ENCODE assay signal across 12 mouse cellular contexts in genomic region chr14:55575711-55576110, GRCm38 (mm10). TPM values are rescaled to one million over a fixed set of nuclear protein-coding genes. Genes with fewer than 3 reads are reported as not detected.
DNase-seq lines count a peak whose midpoint lies in the region; ATAC-seq and TF ChIP-seq lines count a peak whose summit lies in the region.
"Had no signal": no experiment of that assay in that cellular context is flagged by ENCODE, and none has a peak within 500 bp of the region (broad histone marks: within the 10 kb centered on the region; RNA-seq: fewer than 3 reads in every experiment).

No protein-coding gene starts in this region.

- no peaks in the 10 kb centered on the region for H3K36me3 ChIP-seq in testis, adult 2 months (ENCODE audit: control insufficient read depth, insufficient read depth, low read length)
- H3K36me3 ChIP-seq in kidney, postnatal 0 days (ENCODE audit: insufficient read depth, low read length) = peaks cover 9% of the 10 kb centered on the region

- H3K4me1 ChIP-seq in testis, adult 2 months (ENCODE audit: control insufficient read depth, insufficient read depth, low read length) = peaks cover 23% of the 10 kb centered on the region
- peaks cover 11% of the 10 kb centered on the region for H3K4me1 ChIP-seq in kidney, postnatal 0 days (replicated peaks; ENCODE audit: insufficient read depth, low read length)

- ATAC-seq in kidney, postnatal 0 days (replicated peaks; ENCODE audit: low FRiP score, low read depth) = peak; percentile 45; the same call in 1 of the 2 replicates
- ATAC-seq in megakaryocyte, adult 5-6 weeks (ENCODE audit: poor library complexity, severe bottlenecking) = no peak
- ATAC-seq: hindbrain, postnatal 0 days had no signal

- H3K9ac ChIP-seq in kidney, postnatal 0 days (ENCODE audit: low read depth, low read length) = peak overlapping the region; percentile 35; the same call in 1 of the 2 replicates
- H3K9ac ChIP-seq: lung, embryonic 15.5 days had no signal

- H3K4me2 ChIP-seq in kidney, postnatal 0 days (ENCODE audit: low read length) = peak overlapping the region; percentile 13; the same call in 1 of the 2 replicates
- H3K4me2 ChIP-seq: lung, embryonic 15.5 days had no signal

- no peaks in the 10 kb centered on the region for H3K9me3 ChIP-seq in kidney, postnatal 0 days (replicated peaks; ENCODE audit: low read length)
- H3K9me3 ChIP-seq: lung, embryonic 15.5 days had no signal

- intact Hi-C loops in gastrocnemius, adult 2 months (cut with DNase I) = loop anchor here (1.0 to 2.0 kb wide), 2 partner anchors 15 to 16 kb away; partner anchors contain the start of genes A730061H03Rik, Dcaf11, Psme2 and Rnf31

- H3K4me3 ChIP-seq in gastrocnemius, adult 2 months = peak overlapping the region; percentile 78
- peak overlapping the region; percentile 75 for H3K4me3 ChIP-seq in testis, adult 2 months (ENCODE audit: control insufficient read depth, low read depth, low read length)
- H3K4me3 ChIP-seq in kidney, postnatal 0 days (replicated peaks; ENCODE audit: low read depth, low read length) = no peak overlapping the region
- H3K4me3 ChIP-seq: erythroblast, embryonic 14.5 days; lung, embryonic 15.5 days had no signal

- H3K27ac ChIP-seq in gastrocnemius, adult 2 months = peak overlapping the region; percentile 99
- peak overlapping the region; percentile 68 for H3K27ac ChIP-seq in testis, adult 2 months (ENCODE audit: control insufficient read depth, insufficient read depth, low read depth, low read length)
- H3K27ac ChIP-seq in kidney, postnatal 0 days = peak overlapping the region; percentile 62
- H3K27ac ChIP-seq: hindbrain, postnatal 0 days had no signal

- no peak for TF ChIP-seq CTCF in gastrocnemius, adult 2 months (IDR thresholded peaks at IDR 0.05)
- no peak for TF ChIP-seq CTCF in testis, adult 2 months (IDR thresholded peaks at IDR 0.05; ENCODE audit: control insufficient read depth, insufficient read depth, insufficient replicate concordance, low read depth, low read length)
- no peak for TF ChIP-seq CTCF in kidney, postnatal 0 days (IDR thresholded peaks at IDR 0.05; ENCODE audit: low read depth)

- H3K27me3 ChIP-seq in testis, adult 2 months (ENCODE audit: control insufficient read depth, insufficient read depth, low read length) = no peaks in the 10 kb centered on the region
- H3K27me3 ChIP-seq in kidney, postnatal 0 days (ENCODE audit: insufficient read depth, low read length) = no peaks in the 10 kb centered on the region
- H3K27me3 ChIP-seq: lung, embryonic 15.5 days had no signal

- TF ChIP-seq POLR2A in testis, adult 2 months (IDR thresholded peaks at IDR 0.05; ENCODE audit: control insufficient read depth, low read depth, low read length) = no peak

- DNase-seq in gastrocnemius, adult 2 months = peak; percentile 61
- no peak for DNase-seq in gastrocnemius, adult 8-10 months (ENCODE audit: low spot score in 2 of 2)
- DNase-seq in testis, postnatal 10 days (ENCODE audit: low spot score) = no peak
- DNase-seq in kidney, postnatal 0 days (ENCODE audit: low spot score) = peak; percentile 13
- no peak for DNase-seq in thymus, postnatal 25 days
- DNase-seq in cerebellum, adult 11 months = no peak
- DNase-seq: layer of hippocampus, postnatal 36 days had no signal

- 61% methylated on average over 13 of the region's 13 CpGs for WGBS in kidney, postnatal 0 days

RNA-seq across cellular contexts. Expression of gene Fitm1, which starts 0.3 kb away (rescaled TPM):
- 100 to 1,000 TPM; 282 to 334 TPM for total RNA-seq in gastrocnemius, adult 2 months (2021)
- total RNA-seq in gastrocnemius, adult 8-10 months (2022) = 100 to 1,000 TPM; 275 to 317 (median 288) TPM
- 40.2 and 52.7 TPM in 2 replicates for polyA plus RNA-seq in testis, adult 2 months (2012; rRNA removed)
- 13.0 and 13.3 TPM in 2 replicates for polyA plus RNA-seq in kidney, postnatal 0 days (2015; fragmentation: Nextera tagmentation; extraction: Ambion mirVana)
- 0.33 TPM in 1 of 2 replicates, not detected in the other for total RNA-seq in megakaryocyte, adult 5-6 weeks (2015)
- total RNA-seq in megakaryocyte, adult 5-6 weeks (2017) = not detected in 2 replicates
- total RNA-seq: hindbrain, postnatal 0 days; layer of hippocampus, postnatal 36 days had no signal
- polyA plus RNA-seq: erythroblast, embryonic 14.5 days had no signal

RNA-seq across cellular contexts. Expression of gene Psme1, which starts 2.2 kb away (rescaled TPM):
- total RNA-seq in gastrocnemius, adult 2 months (2021) = 10 to 100 TPM; 53.3 to 75.5 TPM
- 10 to 100 TPM; 63.4 to 78.7 (median 78.0) TPM for total RNA-seq in gastrocnemius, adult 8-10 months (2022)
- polyA plus RNA-seq in testis, adult 2 months (2012; rRNA removed) = 7.6 and 8.4 TPM in 2 replicates
- polyA plus RNA-seq in kidney, postnatal 0 days (2015; fragmentation: Nextera tagmentation; extraction: Ambion mirVana) = 179 and 181 TPM in 2 replicates
- 707 and 794 TPM in 2 replicates for total RNA-seq in megakaryocyte, adult 5-6 weeks (2015)
- total RNA-seq in megakaryocyte, adult 5-6 weeks (2017) = 278 and 305 TPM in 2 replicates

RNA-seq across cellular contexts. Expression of gene Emc9, which starts 9.4 kb away (rescaled TPM):
- total RNA-seq in gastrocnemius, adult 2 months (2021) = 10 to 100 TPM; 30.3 to 45.2 TPM
- 10 to 100 TPM; 30.6 to 41.6 (median 37.6) TPM for total RNA-seq in gastrocnemius, adult 8-10 months (2022)
- 5.8 and 6.4 TPM in 2 replicates for polyA plus RNA-seq in testis, adult 2 months (2012; rRNA removed)
- 14.3 and 16.6 TPM in 2 replicates for polyA plus RNA-seq in kidney, postnatal 0 days (2015; fragmentation: Nextera tagmentation; extraction: Ambion mirVana)
- 11.2 and 15.9 TPM in 2 replicates for total RNA-seq in megakaryocyte, adult 5-6 weeks (2015)
- total RNA-seq in megakaryocyte, adult 5-6 weeks (2017) = 8.2 and 10.5 TPM in 2 replicates

RNA-seq across cellular contexts. Expression of gene Psme2, which starts 15.2 kb away (rescaled TPM):
- total RNA-seq in gastrocnemius, adult 2 months (2021) = 10 to 100 TPM; 33.8 to 54.8 TPM
- 10 to 100 TPM; 50.9 to 72.8 (median 62.7) TPM for total RNA-seq in gastrocnemius, adult 8-10 months (2022)
- polyA plus RNA-seq in testis, adult 2 months (2012; rRNA removed) = 10.2 and 14.9 TPM in 2 replicates
- 281 and 286 TPM in 2 replicates for polyA plus RNA-seq in kidney, postnatal 0 days (2015; fragmentation: Nextera tagmentation; extraction: Ambion mirVana)
- total RNA-seq in megakaryocyte, adult 5-6 weeks (2015) = 420 and 439 TPM in 2 replicates
- 286 and 332 TPM in 2 replicates for total RNA-seq in megakaryocyte, adult 5-6 weeks (2017)

RNA-seq across cellular contexts. Expression of gene A730061H03Rik, which starts 15.5 kb away (rescaled TPM):
- total RNA-seq in gastrocnemius, adult 2 months (2021) = not detected
- not detected for total RNA-seq in gastrocnemius, adult 8-10 months (2022)
- 2.1 and 2.3 TPM in 2 replicates for polyA plus RNA-seq in testis, adult 2 months (2012; rRNA removed)
- 1.7 and 2.2 TPM in 2 replicates for polyA plus RNA-seq in kidney, postnatal 0 days (2015; fragmentation: Nextera tagmentation; extraction: Ambion mirVana)
- 2.1 and 4.1 TPM in 2 replicates for total RNA-seq in megakaryocyte, adult 5-6 weeks (2015)
- total RNA-seq in megakaryocyte, adult 5-6 weeks (2017) = 2.6 and 9.3 TPM in 2 replicates
- total RNA-seq: hindbrain, postnatal 0 days had no signal
- polyA plus RNA-seq: erythroblast, embryonic 14.5 days; hindbrain, postnatal 0 days had no signal

Comparison
In these comparisons a context has a peak if more than half of its experiments do, and no peak if none do; other contexts are left out.
1. DNase-seq: peak in gastrocnemius, adult 2 months (single experiment) and kidney, postnatal 0 days (single experiment); none in gastrocnemius, adult 8-10 months (0 of 2), testis, postnatal 10 days (single experiment), thymus, postnatal 25 days (single experiment) and cerebellum, adult 11 months (single experiment).
2. RNA of gene Fitm1, which starts 0.3 kb away (total RNA-seq): 282 to 334 TPM in gastrocnemius, adult 2 months and 275 to 317 TPM in gastrocnemius, adult 8-10 months; 0.33 TPM in megakaryocyte, adult 5-6 weeks; every median in the first group is over 100 times any median in the second.
3. Peak in every context shown above with its lines, with median percentiles within 50 percentile points of each other: H3K27ac ChIP-seq.